Mouse (Mus musculus) neutrophil, adult 5-6 weeks (primary cell): ENCODE measurements at regions not wholly inside any gene's neighbourhood (a gene's known extent, or its start where the extent isn't known, plus 50 kb on each side); places are given as distances from the start of the nearest gene placed in this dataset.

Source experiments
- ATAC-seq: fragments of 151-379, 151-347 bp; 2 replicates; pipeline ENCODE4 v1.8.0; 2017; ENCODE audit warnings: mild to moderate bottlenecking, moderate TSS enrichment; ENCODE audit not compliant: insufficient number of reproducible peaks, poor library complexity, low FRiP score, severe bottlenecking; ENCODE audit errors: extremely low read depth

- peak; percentile 60; the same call in 1 of the 2 replicates for ATAC-seq
These were observed 111.7 kb downstream of the Cdh26 start for GRCm38 (mm10) chr2:178542032-178542431.

- ATAC-seq = no peak
These were observed 114.1 kb downstream of the Cdh26 start for GRCm38 (mm10) chr2:178544411-178544810.

GRCm38 (mm10) chr2:178545601-178546352 lies 115.4 kb downstream of the Cdh26 start:
- ATAC-seq = no peak

GRCm38 (mm10) chr2:178546353-178546720 lies 116.0 kb downstream of the Cdh26 start:
- ATAC-seq = no peak

- ATAC-seq = no peak
These were observed 116.6 kb downstream of the Cdh26 start for GRCm38 (mm10) chr2:178546888-178547287.

- ATAC-seq = no peak
These were observed 118.6 kb downstream of the Cdh26 start for GRCm38 (mm10) chr2:178548937-178549336.

- peak; percentile 68 for ATAC-seq
These were observed 123.4 kb downstream of the Cdh26 start for GRCm38 (mm10) chr2:178553736-178554135.

- no peak for ATAC-seq
These were observed 125.5 kb downstream of the Cdh26 start for GRCm38 (mm10) chr2:178555692-178556340.

GRCm38 (mm10) chr2:178557934-178558333 lies 127.6 kb downstream of the Cdh26 start:
- no peak for ATAC-seq

GRCm38 (mm10) chr2:178563287-178563686 lies 133.0 kb downstream of the Cdh26 start:
- no peak; the same call in 1 of the 2 replicates for ATAC-seq

GRCm38 (mm10) chr2:178565368-178565818 lies 135.1 kb downstream of the Cdh26 start:
- ATAC-seq = peak; percentile 13; the same call in 1 of the 2 replicates

GRCm38 (mm10) chr2:178567493-178567892 lies 137.2 kb downstream of the Cdh26 start:
- no peak for ATAC-seq

- no peak for ATAC-seq
These were observed 142.0 kb downstream of the Cdh26 start for GRCm38 (mm10) chr2:178572301-178572700.

GRCm38 (mm10) chr2:178574859-178575258 lies 144.5 kb downstream of the Cdh26 start:
- peak; percentile 49; the same call in 1 of the 2 replicates for ATAC-seq

- ATAC-seq = no peak
These were observed 145.1 kb downstream of the Cdh26 start for GRCm38 (mm10) chr2:178575403-178575802.

- no peak for ATAC-seq
These were observed 145.7 kb downstream of the Cdh26 start for GRCm38 (mm10) chr2:178576067-178576466.

- no peak for ATAC-seq
These were observed 149.2 kb downstream of the Cdh26 start for GRCm38 (mm10) chr2:178579571-178579970.

GRCm38 (mm10) chr2:178581306-178581705 lies 151.0 kb downstream of the Cdh26 start:
- no peak for ATAC-seq

GRCm38 (mm10) chr2:178584970-178585566 lies 154.7 kb downstream of the Cdh26 start:
- ATAC-seq = no peak

GRCm38 (mm10) chr2:178587134-178587636 lies 156.9 kb downstream of the Cdh26 start:
- no peak for ATAC-seq
